Mouse (Mus musculus) limb, embryonic 15.5 days (tissue): ENCODE data around the gene Ugt1a1. TPM values are rescaled to one million over a fixed set of nuclear protein-coding genes. Genes with fewer than 3 reads are reported as not detected.

Experiments
- ATAC-seq: fragments of 200-750 bp; cut with Nextera tagmentation; 2 replicates; pipeline ENCODE4 v1.8.0; 2017; ENCODE audit warnings: low read depth, moderate TSS enrichment; ENCODE audit not compliant: insufficient number of reproducible peaks, low FRiP score, low TSS enrichment
- H3K27ac ChIP-seq: fragments of 300-500 bp; sonication (generic); 2 replicates; pipeline ENCODE4 v1.5.1; 2015; ENCODE audit warnings: moderate library complexity, mild to moderate bottlenecking, inconsistent platforms
- H3K27me3 ChIP-seq: fragments of 300-500 bp; sonication (generic); 2 replicates; pipeline ENCODE4 v1.6.1; 2015; ENCODE audit warnings: inconsistent platforms
- H3K36me3 ChIP-seq: fragments of 300-500 bp; sonication (generic); 2 replicates; pipeline ENCODE4 v1.6.1; 2015; ENCODE audit warnings: inconsistent platforms
- H3K4me1 ChIP-seq: fragments of 300-500 bp; sonication (generic); 2 replicates; pipeline ENCODE4 v1.6.1; 2015; ENCODE audit warnings: inconsistent platforms
- H3K4me2 ChIP-seq: fragments of 300-500 bp; sonication (generic); 2 replicates; pipeline ENCODE4 v1.6.1; 2015; ENCODE audit warnings: mild to moderate bottlenecking, inconsistent platforms
- H3K4me3 ChIP-seq: fragments of 300-500 bp; sonication (generic); 2 replicates; pipeline ENCODE4 v1.5.1; 2015; ENCODE audit warnings: mild to moderate bottlenecking, inconsistent platforms
- H3K9ac ChIP-seq: fragments of 300-500 bp; sonication (generic); 2 replicates; pipeline ENCODE4 v1.6.1; 2015; ENCODE audit warnings: inconsistent platforms
- H3K9me3 ChIP-seq: fragments of 300-500 bp; sonication (generic); 2 replicates; pipeline ENCODE4 v1.6.1; 2016; ENCODE audit warnings: inconsistent platforms
- WGBS: fragments of 180-500 bp; shearing (Covaris S2); methylation state at CpG from one replicate; pipeline ENCODE4 v1.1.7; 2015; 5-methylcytosine and 5-hydroxymethylcytosine counted together
- polyA plus RNA-seq: library from polyadenylated mRNA; unstranded; fragments of >200 nt; fragmentation: Nextera tagmentation; extraction: Ambion mirVana; gene quantifications from 2 replicates; pipeline ENCODE4 v1.2.1, GENCODE M21; 2015

Ugt1a1 gene
- polyA plus RNA-seq, 1 experiment from 2014 or later: 10.8 TPM

GRCm38 (mm10) chr1:88230421-88230820, 18.7 kb downstream of the Ugt1a1 start:
- 69% methylated on average over 7 of the region's 7 CpGs for WGBS
- ATAC-seq: no peak
- no peak overlapping the region for H3K4me3 ChIP-seq
- no peak overlapping the region for H3K27ac ChIP-seq
- no peak overlapping the region for H3K9ac ChIP-seq
- H3K27me3 ChIP-seq: no peaks in the 10 kb centered on the region
- H3K9me3 ChIP-seq: peaks cover 79% of the 10 kb centered on the region
- no peaks in the 10 kb centered on the region for H3K4me1 ChIP-seq
- H3K4me2 ChIP-seq: no peak overlapping the region
- no peaks in the 10 kb centered on the region for H3K36me3 ChIP-seq

GRCm38 (mm10) chr1:88230981-88231802, 19.4 kb downstream of the Ugt1a1 start:
- Histone ChIP-seq H3K4me2 (no peak overlapping the region), H3K4me1 (no peaks in the 10 kb centered on the region), H3K27ac (no peak overlapping the region), H3K9ac (no peak overlapping the region), H3K36me3 (no peaks in the 10 kb centered on the region), H3K4me3 (no peak overlapping the region), H3K9me3 (peaks cover 79% of the 10 kb centered on the region), H3K27me3 (no peaks in the 10 kb centered on the region)
- WGBS: 74% methylated on average over 6 of the region's 6 CpGs
- ATAC-seq: no peak

- Histone ChIP-seq H3K9ac (no peak overlapping the region), H3K4me1 (no peaks in the 10 kb centered on the region), H3K4me2 (no peak overlapping the region), H3K27me3 (no peaks in the 10 kb centered on the region), H3K36me3 (no peaks in the 10 kb centered on the region), H3K27ac (no peak overlapping the region), H3K9me3 (peaks cover 72% of the 10 kb centered on the region), H3K4me3 (no peak overlapping the region)
- no peak for ATAC-seq
- 68% methylated on average over 7 of the region's 7 CpGs for WGBS
These were observed 20.2 kb downstream of the Ugt1a1 start for GRCm38 (mm10) chr1:88231803-88232499.

- H3K4me1 ChIP-seq: no peaks in the 10 kb centered on the region
- no peak overlapping the region for H3K9ac ChIP-seq
- ATAC-seq: no peak
- H3K4me3 ChIP-seq: no peak overlapping the region
- peaks cover 64% of the 10 kb centered on the region for H3K9me3 ChIP-seq
- no peak overlapping the region for H3K27ac ChIP-seq
- H3K36me3 ChIP-seq: no peaks in the 10 kb centered on the region
- 53% methylated on average over 3 of the region's 3 CpGs for WGBS
- no peaks in the 10 kb centered on the region for H3K27me3 ChIP-seq
- no peak overlapping the region for H3K4me2 ChIP-seq
These were observed 21.1 kb downstream of the Ugt1a1 start for GRCm38 (mm10) chr1:88232664-88233380.

GRCm38 (mm10) chr1:88233421-88234247, 21.9 kb downstream of the Ugt1a1 start:
- Histone ChIP-seq H3K36me3 (no peaks in the 10 kb centered on the region), H3K27ac (no peak overlapping the region), H3K9me3 (peaks cover 64% of the 10 kb centered on the region), H3K4me3 (no peak overlapping the region), H3K4me2 (no peak overlapping the region), H3K27me3 (no peaks in the 10 kb centered on the region), H3K9ac (no peak overlapping the region), H3K4me1 (no peaks in the 10 kb centered on the region)
- WGBS: 66% methylated on average over 14 of the region's 14 CpGs
- no peak for ATAC-seq

- H3K4me2 ChIP-seq: no peak overlapping the region
- ATAC-seq: no peak
- H3K9me3 ChIP-seq: peaks cover 64% of the 10 kb centered on the region
- no peaks in the 10 kb centered on the region for H3K36me3 ChIP-seq
- H3K27me3 ChIP-seq: no peaks in the 10 kb centered on the region
- H3K9ac ChIP-seq: no peak overlapping the region
- H3K4me1 ChIP-seq: no peaks in the 10 kb centered on the region
- H3K4me3 ChIP-seq: no peak overlapping the region
- 61% methylated on average over 4 of the region's 4 CpGs for WGBS
- H3K27ac ChIP-seq: no peak overlapping the region
These were observed 22.5 kb downstream of the Ugt1a1 start for GRCm38 (mm10) chr1:88234248-88234610.

GRCm38 (mm10) chr1:88234646-88235045, 22.9 kb downstream of the Ugt1a1 start:
- no peaks in the 10 kb centered on the region for H3K27me3 ChIP-seq
- H3K36me3 ChIP-seq: no peaks in the 10 kb centered on the region
- H3K4me3 ChIP-seq: no peak overlapping the region
- peaks cover 64% of the 10 kb centered on the region for H3K9me3 ChIP-seq
- WGBS: 44% methylated on average over 5 of the region's 5 CpGs
- H3K4me2 ChIP-seq: no peak overlapping the region
- H3K9ac ChIP-seq: no peak overlapping the region
- no peaks in the 10 kb centered on the region for H3K4me1 ChIP-seq
- H3K27ac ChIP-seq: no peak overlapping the region
- ATAC-seq: no peak

- WGBS: 60% methylated on average over 11 of the region's 11 CpGs
- Histone ChIP-seq H3K4me3 (no peak overlapping the region), H3K27me3 (no peaks in the 10 kb centered on the region), H3K9me3 (peaks cover 64% of the 10 kb centered on the region), H3K4me2 (no peak overlapping the region), H3K4me1 (no peaks in the 10 kb centered on the region), H3K36me3 (no peaks in the 10 kb centered on the region), H3K9ac (no peak overlapping the region), H3K27ac (no peak overlapping the region)
- ATAC-seq: peak; percentile 3; the same call in 1 of the 2 replicates
These were observed 23.5 kb downstream of the Ugt1a1 start for GRCm38 (mm10) chr1:88235046-88235893.

GRCm38 (mm10) chr1:88235894-88236415, 24.2 kb downstream of the Ugt1a1 start:
- Histone ChIP-seq H3K36me3 (no peaks in the 10 kb centered on the region), H3K9me3 (peaks cover 70% of the 10 kb centered on the region), H3K27ac (no peak overlapping the region), H3K9ac (no peak overlapping the region), H3K4me2 (no peak overlapping the region), H3K4me3 (no peak overlapping the region), H3K27me3 (no peaks in the 10 kb centered on the region), H3K4me1 (no peaks in the 10 kb centered on the region)
- no peak for ATAC-seq
- WGBS: 61% methylated on average over 4 of the region's 4 CpGs

- 74% methylated on average over 5 of the region's 5 CpGs for WGBS
- H3K27ac ChIP-seq: no peak overlapping the region
- no peak overlapping the region for H3K9ac ChIP-seq
- H3K4me2 ChIP-seq: no peak overlapping the region
- no peak for ATAC-seq
- H3K4me3 ChIP-seq: no peak overlapping the region
- no peaks in the 10 kb centered on the region for H3K27me3 ChIP-seq
- no peaks in the 10 kb centered on the region for H3K4me1 ChIP-seq
- H3K36me3 ChIP-seq: no peaks in the 10 kb centered on the region
- peaks cover 60% of the 10 kb centered on the region for H3K9me3 ChIP-seq
These were observed 25.6 kb downstream of the Ugt1a1 start for GRCm38 (mm10) chr1:88237311-88237710.
